Mouse (Mus musculus) liver, embryonic 14.5 days (tissue): ENCODE measurements around the gene Nanos1.

ENCODE experiments used
- CTCF ChIP-seq: IDR thresholded peaks from 2 replicates; pipeline ENCODE4 v1.5.1; 2016; ENCODE audit warnings: antibody characterized with exemption, low read depth, control low read depth
- EP300 ChIP-seq: IDR thresholded peaks from 2 replicates; pipeline ENCODE4 v1.6.1; 2016; ENCODE audit warnings: antibody characterized with exemption, low read depth

- TF ChIP-seq CTCF (no peak), EP300 (no peak)
These were observed 41.6 kb downstream of the Nanos1 start for GRCm38 (mm10) chr19:60797415-60797814.
